Mouse (Mus musculus): ENCODE results near the gene Fat1.

Fat1 gene

DNA sequence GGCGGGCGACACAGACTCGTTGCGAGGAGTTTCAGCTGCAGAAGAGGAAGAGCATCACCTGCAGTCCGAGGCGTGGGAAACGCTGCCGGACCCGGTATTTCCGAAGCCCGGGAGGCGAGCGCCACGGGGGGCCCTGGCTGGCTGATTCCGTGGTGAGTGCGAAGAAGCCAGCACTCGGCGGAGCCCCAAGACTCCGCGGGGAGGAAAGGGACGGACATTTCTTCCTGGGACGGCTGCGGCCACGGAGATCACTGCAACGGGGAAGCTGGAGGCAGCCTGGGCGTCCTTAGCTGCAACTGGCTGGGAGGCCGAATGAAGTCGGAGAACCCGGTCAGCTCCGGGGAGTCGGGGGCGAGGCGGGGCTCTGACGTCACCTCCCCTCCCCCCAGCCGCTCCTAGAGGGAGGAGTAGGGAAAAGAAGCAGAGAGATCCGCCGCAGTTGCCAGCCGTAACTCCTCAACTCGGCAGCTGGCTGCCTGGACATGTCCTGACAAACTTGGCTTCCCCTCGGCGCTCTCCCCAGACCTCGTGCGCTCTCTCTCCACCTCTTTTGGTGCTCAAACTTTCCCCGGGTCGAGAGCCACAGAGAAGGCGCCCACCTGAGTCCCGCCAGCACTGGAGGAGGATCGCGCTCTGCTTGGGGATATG is at the start of gene Fat1:
TSS of gene Fat1 (plus strand) at position 598 of the 648 bp plus-strand sequence.
- DNase-seq (ENCODE audit: extremely low read depth, low read depth) = no peak

DNA sequence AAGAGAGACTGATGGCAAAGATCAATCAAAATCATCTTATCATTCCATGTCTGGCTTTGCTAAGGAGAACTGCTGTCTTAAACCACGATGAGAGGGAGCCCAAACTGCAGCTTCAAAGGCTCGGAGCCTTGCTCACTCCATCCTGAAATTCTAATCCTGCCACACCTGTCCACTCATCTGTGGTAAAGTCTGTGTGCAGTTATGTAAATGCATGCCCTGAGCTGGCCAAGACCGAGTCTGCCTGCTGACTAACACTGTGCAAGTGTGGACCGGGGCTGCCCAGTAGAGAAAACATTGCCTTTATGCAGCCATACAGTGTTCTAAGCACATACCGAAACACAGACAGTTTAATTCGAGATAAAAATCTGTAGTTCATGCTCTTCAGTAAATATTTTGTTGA is 40.6 kb upstream of the Fat1 start:
- DNase-seq (ENCODE audit: extremely low read depth, low read depth) = no peak

DNA sequence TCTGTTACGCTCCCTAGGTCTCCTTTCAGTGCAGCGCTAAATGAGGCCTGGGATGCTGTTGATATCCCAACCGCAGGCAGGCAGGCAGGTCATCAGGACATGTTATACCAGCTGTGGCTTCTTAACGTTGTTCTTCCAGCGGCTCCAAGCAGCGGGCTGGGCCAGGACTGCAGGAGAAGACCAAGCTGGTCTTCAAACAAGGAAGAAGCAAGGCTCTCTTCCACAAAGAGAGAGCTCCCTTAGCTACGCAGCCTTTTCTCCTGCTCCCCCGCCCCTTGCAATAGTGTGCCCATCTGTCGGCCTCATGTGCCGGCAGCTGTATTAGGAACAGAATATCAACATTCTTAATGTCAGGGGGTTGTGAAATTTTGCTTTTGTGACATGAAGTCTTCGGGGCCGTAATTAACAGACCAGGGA is 35.7 kb upstream of the Fat1 start:
- no peak for DNase-seq (ENCODE audit: extremely low read depth, low read depth)

DNA sequence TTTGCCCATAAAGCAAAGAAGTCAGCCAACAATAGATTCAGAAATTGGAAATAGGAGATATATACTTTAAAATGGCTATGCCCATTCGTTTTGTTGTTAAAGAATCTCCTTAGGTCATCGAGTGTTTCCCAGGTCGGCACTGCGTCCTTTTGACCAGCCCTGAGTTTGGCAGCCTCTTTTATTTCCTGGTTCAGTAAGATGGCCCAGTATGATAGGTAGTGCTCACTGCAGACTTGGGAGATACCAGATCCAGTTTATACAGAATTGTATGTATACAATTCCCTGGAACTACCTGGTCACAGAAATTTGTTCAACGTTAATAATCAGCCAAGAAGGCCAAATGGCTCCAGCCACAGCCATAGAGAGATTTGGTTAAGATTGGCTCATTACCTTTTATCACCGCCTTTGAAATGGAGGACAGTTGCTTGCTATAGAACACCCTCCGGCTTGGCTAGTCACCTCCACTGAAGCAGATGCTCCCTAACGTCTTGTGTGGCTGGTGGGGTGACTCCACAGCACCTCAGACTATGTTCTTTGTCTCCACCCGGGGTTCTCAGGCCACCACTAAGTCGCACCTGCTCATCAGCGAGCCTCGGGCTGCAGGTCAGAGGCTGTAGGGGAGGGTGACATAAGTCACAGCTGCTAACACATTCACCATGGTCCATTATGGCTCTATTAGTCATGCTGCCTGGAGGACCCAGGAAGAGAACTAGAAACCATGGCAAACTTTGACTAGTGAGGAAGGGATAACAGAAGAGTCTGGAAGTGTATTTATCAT is 23.9 kb upstream of the Fat1 start:
- no peak for DNase-seq (ENCODE audit: extremely low read depth, low read depth)

DNA sequence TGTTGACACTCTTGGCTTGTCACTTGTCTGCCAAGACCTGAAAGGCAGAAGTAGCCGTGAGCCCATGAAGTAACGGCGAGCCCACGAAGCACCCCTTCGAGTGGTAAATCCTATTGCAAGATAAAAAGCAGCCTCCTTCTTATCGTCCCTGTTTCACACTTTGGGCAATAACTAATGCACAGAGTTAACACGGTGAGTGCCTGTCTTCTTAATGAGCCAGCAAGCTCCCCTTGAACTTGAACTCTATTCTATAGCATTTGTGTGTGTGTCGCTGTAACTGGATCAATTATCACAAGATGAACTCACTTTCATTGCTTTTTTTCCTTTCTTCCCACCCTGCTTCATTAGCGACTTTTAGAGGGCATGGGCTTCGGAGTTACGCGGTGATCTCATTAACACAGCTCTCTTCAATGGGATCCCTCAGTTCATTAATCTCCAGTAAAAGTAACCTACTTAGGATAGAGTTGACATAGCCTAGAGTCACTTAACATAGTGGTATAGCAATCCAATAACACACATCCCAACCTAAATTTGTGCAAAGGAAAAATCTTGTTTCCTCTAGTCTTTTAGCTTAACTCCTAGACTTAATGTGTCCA is 15.7 kb upstream of the Fat1 start:
- no peak for DNase-seq (ENCODE audit: extremely low read depth, low read depth)

- no peak for DNase-seq (ENCODE audit: extremely low read depth, low read depth)
Observed at GRCm38 (mm10) chr8:44920379-44921032, 14.7 kb upstream of the Fat1 start.

GRCm38 (mm10) chr8:44924995-44925394 is 10.3 kb upstream of the Fat1 start:
- no peak for DNase-seq (ENCODE audit: extremely low read depth, low read depth)

- DNase-seq (ENCODE audit: extremely low read depth, low read depth) = no peak
Observed at GRCm38 (mm10) chr8:44930058-44930457, 5.2 kb upstream of the Fat1 start.

GRCm38 (mm10) chr8:44932546-44933342 is 2.5 kb upstream of the Fat1 start:
- DNase-seq (ENCODE audit: extremely low read depth, low read depth) = no peak

- DNase-seq (ENCODE audit: extremely low read depth, low read depth) = no peak
Observed at GRCm38 (mm10) chr8:44933478-44933877, 1.8 kb upstream of the Fat1 start.

GRCm38 (mm10) chr8:44934416-44934815 is 831 bp upstream of the Fat1 start:
- no peak for DNase-seq (ENCODE audit: extremely low read depth, low read depth)

- no peak for DNase-seq (ENCODE audit: extremely low read depth, low read depth)
Observed at GRCm38 (mm10) chr8:44935741-44936140, 494 bp downstream of the Fat1 start.

GRCm38 (mm10) chr8:44936481-44936961 is 1.3 kb downstream of the Fat1 start:
- DNase-seq (ENCODE audit: extremely low read depth, low read depth) = no peak

GRCm38 (mm10) chr8:44937141-44937825 is 2.0 kb downstream of the Fat1 start:
- no peak for DNase-seq (ENCODE audit: extremely low read depth, low read depth)

- no peak for DNase-seq (ENCODE audit: extremely low read depth, low read depth)
Observed at GRCm38 (mm10) chr8:44937905-44938642, 2.8 kb downstream of the Fat1 start.

GRCm38 (mm10) chr8:44938643-44938979 is 3.4 kb downstream of the Fat1 start:
- DNase-seq (ENCODE audit: extremely low read depth, low read depth) = no peak

- no peak for DNase-seq (ENCODE audit: extremely low read depth, low read depth)
Observed at GRCm38 (mm10) chr8:44945577-44945976, 10.3 kb downstream of the Fat1 start.

GRCm38 (mm10) chr8:44948597-44948996 is 13.3 kb downstream of the Fat1 start:
- DNase-seq (ENCODE audit: extremely low read depth, low read depth) = no peak

DNA sequence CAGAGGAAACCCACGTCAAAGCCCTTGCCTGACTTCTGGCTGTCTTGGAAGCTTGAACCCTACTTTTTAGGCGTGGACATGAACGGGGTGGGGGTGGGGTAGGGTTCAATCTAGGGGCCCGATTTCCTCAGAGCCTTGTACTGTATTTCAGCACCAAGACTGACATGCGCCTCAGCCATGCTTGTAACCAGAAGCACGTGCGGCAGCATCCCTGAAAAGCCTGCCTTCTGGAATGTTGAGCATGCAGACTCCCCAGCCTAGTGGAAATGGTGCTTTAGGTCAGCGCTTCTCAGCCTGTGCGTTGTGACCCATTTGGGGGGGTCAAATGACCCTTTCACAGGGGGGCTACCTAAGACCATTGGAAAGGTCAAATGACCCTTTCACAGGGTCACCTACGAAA is 25.2 kb downstream of the Fat1 start:
- no peak for DNase-seq (ENCODE audit: extremely low read depth, low read depth)

- no peak for DNase-seq (ENCODE audit: extremely low read depth, low read depth)
Observed at GRCm38 (mm10) chr8:44960906-44961305, 25.7 kb downstream of the Fat1 start.

Data from MEL-GATA-1-ER (cell line).